Mouse (Mus musculus) stomach, postnatal 0 days (tissue): ENCODE measurements around the gene Mrm2. TPM values are rescaled to one million over a fixed set of nuclear protein-coding genes. Genes with fewer than 3 reads are reported as not detected.

ENCODE experiments used
- ATAC-seq: fragments of 200-750 bp; cut with Nextera tagmentation; 2 replicates; pipeline ENCODE4 v1.8.0; 2017; ENCODE audit not compliant: low FRiP score, low TSS enrichment
- DNase-seq: peaks from one replicate; pipeline ENCODE4 v3.0.0-alpha.2; 2016; ENCODE audit warnings: low spot score
- H3K27ac ChIP-seq: fragments of 300-500 bp; sonication (generic); replicated peaks from 2 replicates; pipeline ENCODE4 v1.5.1; 2014; ENCODE audit warnings: mild to moderate bottlenecking, control low read depth
- H3K27me3 ChIP-seq: fragments of 300-500 bp; sonication (generic); 2 replicates; pipeline ENCODE4 v1.6.1; 2014; ENCODE audit warnings: low read length; ENCODE audit not compliant: control insufficient read depth, insufficient read depth
- H3K36me3 ChIP-seq: fragments of 300-500 bp; sonication (generic); 2 replicates; pipeline ENCODE4 v1.6.1; 2014; ENCODE audit warnings: low read length, mixed read lengths; ENCODE audit not compliant: control insufficient read depth, insufficient read depth
- H3K4me1 ChIP-seq: fragments of 300-500 bp; sonication (generic); replicated peaks from 2 replicates; pipeline ENCODE4 v1.6.1; 2014; ENCODE audit warnings: antibody characterized with exemption; ENCODE audit not compliant: control insufficient read depth, insufficient read depth
- H3K4me2 ChIP-seq: fragments of 300-500 bp; sonication (generic); replicated peaks from 2 replicates; pipeline ENCODE4 v1.6.1; 2014; ENCODE audit warnings: low read depth, mild to moderate bottlenecking, control low read depth, moderate library complexity
- H3K4me3 ChIP-seq: fragments of 300-500 bp; sonication (generic); 2 replicates; pipeline ENCODE4 v1.5.1; 2014; ENCODE audit warnings: low read depth, low read length, control low read depth
- H3K9ac ChIP-seq: fragments of 300-500 bp; sonication (generic); 2 replicates; pipeline ENCODE4 v1.6.1; 2014; ENCODE audit warnings: mild to moderate bottlenecking, low read length, control low read depth, mixed read lengths
- H3K9me3 ChIP-seq: fragments of 300-500 bp; sonication (generic); 2 replicates; pipeline ENCODE4 v1.6.1; 2016; ENCODE audit warnings: low read length; ENCODE audit not compliant: control insufficient read depth
- CTCF ChIP-seq: IDR thresholded peaks from 2 replicates; pipeline ENCODE4 v1.5.1; 2016; ENCODE audit warnings: antibody characterized with exemption, low read depth, mild to moderate bottlenecking, moderate library complexity
- EP300 ChIP-seq: optimal IDR thresholded peaks from 2 replicates; pipeline ENCODE3; 2016; ENCODE audit warnings: antibody characterized with exemption
- WGBS: fragments of 180-500 bp; shearing (Covaris S2); extraction: QIAGEN DNeasy Blood & Tissue Kit; methylation state at CpG from one replicate; pipeline ENCODE4 v1.1.7; 2014; 5-methylcytosine and 5-hydroxymethylcytosine counted together
- polyA plus RNA-seq: library from polyadenylated mRNA; unstranded; fragments of >200 nt; fragmentation: Nextera tagmentation; extraction: Ambion mirVana; gene quantifications from 2 replicates; pipeline ENCODE4 v1.2.1, GENCODE M21; 2015

The Mrm2 gene
- polyA plus RNA-seq, 1 experiment from 2014 or later = 11.4 TPM

- Histone ChIP-seq H3K27ac (no peak overlapping the region), H3K4me1 (no peaks in the 10 kb centered on the region), H3K4me2 (no peak overlapping the region), H3K4me3 (no peak overlapping the region), H3K36me3 (peaks cover 13% of the 10 kb centered on the region), H3K27me3 (no peaks in the 10 kb centered on the region), H3K9ac (no peak overlapping the region), H3K9me3 (no peaks in the 10 kb centered on the region)
- TF ChIP-seq CTCF (no peak), EP300 (no peak)
- 95% methylated on average over 9 of the region's 9 CpGs for WGBS
- no peak for ATAC-seq
- DNase-seq = no peak
Measured at GRCm38 (mm10) chr5:140349882-140350281, 18.2 kb upstream of the Mrm2 start.

- Histone ChIP-seq H3K9ac (no peak overlapping the region), H3K27me3 (no peaks in the 10 kb centered on the region), H3K36me3 (0 out of 2 replicates have a peak, but pooled peaks cover 4% of the 10 kb centered on the region), H3K4me1 (no peaks in the 10 kb centered on the region), H3K27ac (no peak overlapping the region), H3K4me2 (no peak overlapping the region), H3K4me3 (no peak overlapping the region), H3K9me3 (no peaks in the 10 kb centered on the region)
- WGBS = 74% methylated on average over 1 of the region's 1 CpGs
- ATAC-seq = no peak
- DNase-seq = no peak
- no peak for TF ChIP-seq CTCF
Measured at GRCm38 (mm10) chr5:140346050-140346449, 14.4 kb upstream of the Mrm2 start.

GRCm38 (mm10) chr5:140345244-140345643 is 13.5 kb upstream of the Mrm2 start:
- H3K4me1 ChIP-seq = no peaks in the 10 kb centered on the region
- H3K27me3 ChIP-seq = no peaks in the 10 kb centered on the region
- TF ChIP-seq EP300 (no peak), CTCF (no peak)
- 0 out of 2 replicates have a peak, but pooled peaks cover 4% of the 10 kb centered on the region for H3K36me3 ChIP-seq
- no peaks in the 10 kb centered on the region for H3K9me3 ChIP-seq
- no peak for ATAC-seq
- 81% methylated on average over 4 of the region's 4 CpGs for WGBS
- H3K4me2 ChIP-seq = no peak overlapping the region
- H3K9ac ChIP-seq = no peak overlapping the region
- H3K4me3 ChIP-seq = no peak overlapping the region
- no peak overlapping the region for H3K27ac ChIP-seq
- DNase-seq = no peak

DNA sequence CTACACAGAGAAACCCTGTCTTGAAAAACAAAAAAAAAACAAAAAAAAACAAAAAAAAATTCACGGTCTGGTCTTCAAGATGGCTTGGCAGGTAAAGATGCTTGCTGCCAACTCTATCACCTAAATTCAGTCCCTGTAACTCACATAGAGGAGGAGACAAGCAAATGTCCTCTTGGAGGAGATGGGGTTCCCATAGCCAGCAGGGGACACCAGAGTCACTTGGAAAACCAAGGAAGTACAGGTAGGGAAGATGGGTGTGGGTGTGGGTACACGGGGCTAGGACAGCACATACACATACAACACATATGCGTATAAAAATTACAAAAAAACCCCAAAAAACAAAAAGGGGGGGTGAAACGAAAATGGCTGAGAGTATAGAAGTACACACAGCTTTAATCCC is 11.2 kb upstream of the Mrm2 start:
- H3K9me3 ChIP-seq = no peaks in the 10 kb centered on the region
- no peak overlapping the region for H3K4me2 ChIP-seq
- WGBS = 81% methylated on average over 4 of the region's 4 CpGs
- ATAC-seq (no peak), DNase-seq (no peak)
- no peak overlapping the region for H3K4me3 ChIP-seq
- no peaks in the 10 kb centered on the region for H3K27me3 ChIP-seq
- TF ChIP-seq CTCF = peak; percentile 58
- no peak for TF ChIP-seq EP300
- H3K27ac ChIP-seq = no peak overlapping the region
- H3K36me3 ChIP-seq = peaks cover 8% of the 10 kb centered on the region; the same call in 1 of the 2 replicates
- no peak overlapping the region for H3K9ac ChIP-seq
- H3K4me1 ChIP-seq = no peaks in the 10 kb centered on the region

DNA sequence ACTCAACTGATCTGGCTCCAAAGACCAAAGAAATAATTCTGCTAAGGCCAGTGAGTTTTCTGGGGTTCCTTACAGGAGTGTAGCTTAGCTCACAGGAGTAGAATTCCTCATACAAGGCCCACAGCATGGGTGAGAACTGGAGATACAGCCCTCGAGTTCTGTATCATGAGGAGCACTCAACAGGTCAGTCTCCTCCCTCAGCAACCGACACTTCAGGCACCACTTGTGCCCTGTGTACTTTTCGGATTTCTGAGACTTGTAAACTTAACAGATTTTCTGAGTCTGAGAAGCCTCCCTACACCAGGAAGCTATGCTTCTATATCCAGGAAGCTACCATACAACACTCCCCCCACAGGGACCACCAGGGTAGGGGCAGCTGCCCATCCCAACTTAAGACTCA is 8.1 kb upstream of the Mrm2 start:
- Histone ChIP-seq H3K36me3 (peaks cover 7% of the 10 kb centered on the region; the same call in 1 of the 2 replicates), H3K9ac (no peak overlapping the region), H3K9me3 (no peaks in the 10 kb centered on the region), H3K4me3 (no peak overlapping the region), H3K4me1 (no peaks in the 10 kb centered on the region), H3K27me3 (no peaks in the 10 kb centered on the region), H3K27ac (no peak overlapping the region), H3K4me2 (no peak overlapping the region)
- no peak for TF ChIP-seq CTCF
- no peak for TF ChIP-seq EP300
- DNase-seq = no peak
- 84% methylated on average over 3 of the region's 3 CpGs for WGBS
- ATAC-seq = no peak

GRCm38 (mm10) chr5:140338779-140339178 is 7.1 kb upstream of the Mrm2 start:
- DNase-seq = no peak
- Histone ChIP-seq H3K9ac (no peak overlapping the region), H3K4me1 (no peaks in the 10 kb centered on the region), H3K36me3 (peaks cover 7% of the 10 kb centered on the region; the same call in 1 of the 2 replicates), H3K4me2 (no peak overlapping the region), H3K27ac (no peak overlapping the region), H3K4me3 (no peak overlapping the region), H3K27me3 (no peaks in the 10 kb centered on the region), H3K9me3 (no peaks in the 10 kb centered on the region)
- WGBS = 92% methylated on average over 4 of the region's 4 CpGs
- ATAC-seq = no peak
- TF ChIP-seq CTCF (peak; percentile 33; the same call in 1 of the 2 replicates), EP300 (no peak)
